Mouse (Mus musculus) kidney, adult 2 months (tissue): ENCODE data around the gene 0610040J01Rik.

Experiments
- CTCF ChIP-seq: fragments of 200-500 bp; conservative IDR thresholded peaks from 2 replicates; pipeline ENCODE4 v1.5.1; 2011; ENCODE audit warnings: low read depth, mild to moderate bottlenecking, control low read depth, low read length, moderate library complexity, mixed read lengths; ENCODE audit not compliant: insufficient read depth, insufficient read length
- POLR2A ChIP-seq: fragments of 200-500 bp; IDR thresholded peaks from one replicate; pipeline ENCODE4 v1.6.1; 2011; ENCODE audit warnings: low read depth, low read length, control low read depth

- TF ChIP-seq POLR2A (no peak), CTCF (no peak)
Observed at GRCm38 (mm10) chr5:63903329-63903728, 91.2 kb downstream of the 0610040J01Rik start.
